Mouse (Mus musculus) subcutaneous adipose tissue, adult 2 months (tissue): Measurements from ENCODE around the gene Abhd13. TPM values are rescaled to one million over a fixed set of nuclear protein-coding genes. Genes with fewer than 3 reads are reported as not detected.

Source experiments
- polyA plus RNA-seq: library from polyadenylated mRNA; depleted of rRNA; stranded (reverse); fragments of >200 nt; gene quantifications from 2 replicates; pipeline ENCODE4 v1.2.3, GENCODE M21; 2012; ENCODE audit warnings: low replicate concordance; rRNA removed

Abhd13 gene
- 6.7 and 9.4 TPM in 2 replicates for polyA plus RNA-seq

GRCm38 (mm10) chr8:9977573-9978314 lies at the start of gene Abhd13, which contains the start of gene Lig4:
Abhd13 (plus strand) TSS chr8:9977707.
Lig4 (minus strand) TSS chr8:9977686.

GRCm38 (mm10) chr8:10006156-10006985 lies 28.9 kb downstream of the Abhd13 start, which contains the start of gene Tnfsf13b:
Tnfsf13b (plus strand) TSS chr8:10006467.

Other genes starting within 250 kb of the Abhd13 start
- gene Fam155a, start 206.5 kb upstream of the Abhd13 start, polyA plus RNA-seq, result 0.10 and 3.9 TPM in 2 replicates
- gene Gm10217, start 113.5 kb upstream of the Abhd13 start, polyA plus RNA-seq, result not detected in 2 replicates
- 2.6 and 2.7 TPM in 2 replicates for gene Lig4, start within 50 bp of the Abhd13 start, polyA plus RNA-seq
- 2.8 and 8.4 TPM in 2 replicates for gene Tnfsf13b, start 28.8 kb downstream of the Abhd13 start, polyA plus RNA-seq
- 0.03 and 1.1 TPM in 2 replicates for gene Myo16, start 176.2 kb downstream of the Abhd13 start, polyA plus RNA-seq